Mouse (Mus musculus) MN1 (cell line): Measurements from ENCODE around the gene Npw.
A peak's percentile ranks its signal among the peaks of the same experiment; 100 is the strongest.
"Not testable (repeated sequence)": the region's sequence is repeated elsewhere in the genome, so short reads cannot be mapped to it uniquely, and the experiment has no call there.

Experiments
- DNase-seq: peaks from one replicate; pipeline ENCODE4 v3.0.0-alpha.2; 2016; ENCODE audit warnings: low spot score

Gene Npw

GRCm38 (mm10) chr17:24671346-24671745, 13.1 kb upstream of the Npw start:
- DNase-seq, result no peak

DNA sequence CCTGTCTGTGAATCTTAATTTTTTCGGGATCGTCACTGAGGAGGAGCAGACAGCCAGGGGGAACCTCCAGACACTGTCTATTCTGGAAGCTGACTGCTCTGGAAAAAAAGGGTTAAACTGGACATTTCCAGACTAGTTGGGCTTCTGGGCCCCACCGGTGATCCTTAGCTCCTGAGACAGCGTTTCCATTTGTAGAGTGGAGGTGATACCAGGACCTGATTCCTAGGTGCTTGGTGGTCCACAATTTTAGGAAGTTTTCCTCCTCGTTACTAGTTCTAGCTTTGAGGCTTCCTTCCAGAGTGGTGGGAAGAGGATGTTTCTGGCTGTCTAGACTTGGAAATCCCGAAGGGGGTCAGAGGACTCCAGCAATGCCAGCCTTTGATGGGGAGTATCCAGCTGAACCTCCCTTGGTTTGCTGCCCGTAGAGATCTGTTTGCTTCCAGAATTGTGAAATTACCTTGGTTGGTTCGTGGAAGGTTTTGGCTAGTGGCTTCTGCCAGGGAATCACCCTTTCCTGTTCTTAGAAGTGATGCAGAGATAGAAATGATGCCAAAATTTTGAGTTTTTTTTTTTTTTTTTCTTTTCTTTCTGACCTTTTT, 12.1 kb upstream of the Npw start:
- no peak for DNase-seq

- peak; percentile 97 for DNase-seq
Observed at GRCm38 (mm10) chr17:24669545-24670245, 11.4 kb upstream of the Npw start, which contains the start of gene Zfp598. Gene Zfp598, plus strand, starts transcription at chr17:24669687.

GRCm38 (mm10) chr17:24669214-24669544, 10.9 kb upstream of the Npw start:
- DNase-seq, result not testable (repeated sequence)

DNA sequence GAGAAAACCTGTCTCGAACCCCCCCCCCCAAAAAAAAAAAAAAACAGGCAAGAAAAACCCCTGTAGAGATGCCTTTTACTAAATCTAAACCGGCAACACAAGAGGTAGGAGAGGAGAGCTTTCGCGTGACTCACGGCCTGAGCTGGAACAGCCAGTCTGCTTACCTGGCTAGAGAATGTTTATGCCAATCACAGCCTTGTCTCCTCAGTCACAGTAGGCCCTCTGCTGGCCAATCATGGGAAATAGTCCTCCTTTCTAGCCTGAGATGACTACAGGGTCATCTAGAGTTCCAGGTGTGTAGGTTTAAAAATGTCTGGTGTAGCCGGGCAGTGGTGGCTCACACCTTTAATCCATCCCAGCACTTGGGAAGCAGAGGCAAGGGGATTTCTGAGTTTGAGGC, 9.2 kb upstream of the Npw start:
- DNase-seq, result peak; percentile 81

- DNase-seq, result peak; percentile 68
Observed at GRCm38 (mm10) chr17:24667011-24667410, 8.8 kb upstream of the Npw start.

GRCm38 (mm10) chr17:24654969-24655368, 3.3 kb downstream of the Npw start:
- no peak for DNase-seq

- peak; percentile 48 for DNase-seq
Observed at GRCm38 (mm10) chr17:24653967-24654710, 4.1 kb downstream of the Npw start.

- DNase-seq, result no peak
Observed at GRCm38 (mm10) chr17:24651835-24652234, 6.4 kb downstream of the Npw start.

DNA sequence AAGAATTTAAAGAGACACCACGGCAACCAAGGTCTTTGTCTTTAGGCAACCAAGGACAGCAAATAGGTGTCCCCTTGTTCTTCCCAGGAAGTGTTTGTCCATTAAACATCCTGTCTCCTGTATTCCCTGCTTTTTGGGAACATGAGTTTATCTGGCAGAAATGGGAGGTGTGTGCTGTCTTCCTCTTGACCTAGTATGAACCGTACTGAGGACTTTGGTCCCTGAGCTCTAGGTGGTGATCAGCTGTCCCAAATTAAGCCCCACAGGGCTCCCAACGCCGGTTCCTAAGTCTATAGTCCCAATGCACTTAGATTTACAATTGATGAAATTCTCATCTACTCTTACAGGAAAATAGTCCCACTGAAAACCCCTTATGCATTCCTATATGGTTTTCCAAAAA, 7.5 kb downstream of the Npw start:
- DNase-seq, result no peak

- peak; percentile 64 for DNase-seq
Observed at GRCm38 (mm10) chr17:24650070-24650616, 8.1 kb downstream of the Npw start, which contains the start of gene Slc9a3r2. Gene Slc9a3r2, minus strand, starts transcription at chr17:24650327.

DNA sequence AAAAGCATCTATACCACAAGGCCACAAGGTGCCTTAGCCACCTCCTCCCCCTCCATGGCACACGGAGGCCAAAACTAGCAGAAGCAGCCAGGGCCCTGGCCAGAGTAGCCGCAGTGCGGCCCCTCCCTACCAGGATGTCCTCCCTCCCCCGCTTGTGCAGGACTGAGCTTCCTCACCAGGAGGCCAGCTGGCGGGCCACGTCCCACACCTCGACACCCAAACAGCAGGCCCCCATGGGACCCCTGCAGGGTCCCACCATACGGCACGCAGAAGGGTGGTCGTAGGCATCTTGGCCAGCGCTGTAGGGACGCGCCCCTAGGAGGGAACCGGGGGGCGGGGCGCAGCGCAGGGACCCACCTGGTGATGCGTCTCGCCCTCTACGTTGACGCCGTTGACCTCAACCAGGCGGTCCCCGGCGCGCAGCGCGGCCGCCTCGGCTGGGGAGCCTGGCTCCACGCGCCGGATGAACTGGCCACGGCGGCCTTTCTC, 8.6 kb downstream of the Npw start:
- DNase-seq, result peak; percentile 63

DNA sequence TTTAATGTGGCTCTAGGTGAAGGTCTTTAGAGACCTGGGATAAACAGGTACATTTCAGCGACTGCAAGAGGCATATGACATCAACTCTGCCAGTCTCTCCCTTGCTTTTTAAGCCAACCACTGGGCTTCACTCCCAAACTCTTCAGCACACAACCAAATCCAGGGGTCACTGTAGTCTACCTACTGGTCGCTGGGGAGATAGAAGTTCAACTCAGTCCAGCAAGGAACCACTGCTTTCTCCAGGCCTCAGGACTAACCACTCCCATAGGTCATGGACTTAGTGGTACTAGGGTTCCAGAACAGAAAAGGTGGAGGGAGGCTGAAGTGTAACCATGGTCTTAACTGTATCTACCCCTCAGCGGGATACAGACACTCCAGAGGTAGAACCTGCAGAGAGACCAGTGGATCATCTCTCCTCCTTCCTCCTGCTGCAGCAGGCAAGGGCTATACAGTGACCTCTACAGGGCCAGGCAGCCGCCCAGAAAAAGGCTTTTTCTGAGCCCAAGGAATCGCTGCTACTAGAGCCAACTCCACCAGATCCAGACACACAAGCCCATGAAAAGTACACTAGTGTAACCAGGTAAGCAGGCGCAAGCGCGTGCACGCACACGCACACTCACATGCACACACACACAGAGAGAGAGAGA, 9.4 kb downstream of the Npw start:
- no peak for DNase-seq

DNA sequence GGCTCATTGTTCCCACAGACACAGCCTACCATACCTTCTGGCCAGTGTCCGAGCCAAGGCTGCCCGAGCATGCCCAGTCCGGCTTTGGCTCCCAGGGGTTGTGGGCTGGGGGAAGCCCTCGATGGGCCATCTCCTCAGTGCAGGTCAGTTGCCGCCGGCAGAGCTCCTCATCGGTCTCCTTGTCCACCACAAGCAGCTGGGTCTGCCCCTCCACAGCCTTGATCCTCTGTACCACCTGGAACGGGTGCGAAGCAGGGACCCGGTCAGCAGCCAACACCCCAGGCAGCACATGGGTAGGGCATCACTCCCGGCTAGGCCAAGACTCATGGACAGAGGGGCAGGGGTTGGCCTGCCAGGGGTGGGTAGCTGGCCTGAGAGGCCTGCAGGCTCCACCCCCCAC, 10.8 kb downstream of the Npw start:
- DNase-seq, result no peak

- no peak for DNase-seq
Observed at GRCm38 (mm10) chr17:24646381-24646780, 11.9 kb downstream of the Npw start.

DNA sequence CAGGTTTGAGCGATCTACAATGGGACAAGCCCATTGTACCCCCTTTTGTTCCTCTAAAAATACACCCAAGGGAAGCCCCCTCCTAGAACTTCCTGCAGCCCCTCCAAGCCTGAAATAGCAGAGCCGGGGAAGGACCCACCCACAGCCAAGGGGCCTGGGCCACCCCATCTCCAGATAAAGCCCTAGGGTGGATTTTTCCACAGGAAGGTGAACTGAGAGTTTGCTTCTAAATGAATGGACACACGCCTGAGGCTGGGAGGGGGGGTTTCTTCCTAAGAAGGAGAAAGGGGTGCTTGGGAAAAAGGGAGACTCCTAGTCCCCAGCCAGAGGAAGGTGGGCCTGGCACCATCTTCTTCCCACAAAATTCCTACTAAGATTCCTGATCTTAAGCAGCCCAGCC, 12.3 kb downstream of the Npw start:
- DNase-seq, result no peak

DNA sequence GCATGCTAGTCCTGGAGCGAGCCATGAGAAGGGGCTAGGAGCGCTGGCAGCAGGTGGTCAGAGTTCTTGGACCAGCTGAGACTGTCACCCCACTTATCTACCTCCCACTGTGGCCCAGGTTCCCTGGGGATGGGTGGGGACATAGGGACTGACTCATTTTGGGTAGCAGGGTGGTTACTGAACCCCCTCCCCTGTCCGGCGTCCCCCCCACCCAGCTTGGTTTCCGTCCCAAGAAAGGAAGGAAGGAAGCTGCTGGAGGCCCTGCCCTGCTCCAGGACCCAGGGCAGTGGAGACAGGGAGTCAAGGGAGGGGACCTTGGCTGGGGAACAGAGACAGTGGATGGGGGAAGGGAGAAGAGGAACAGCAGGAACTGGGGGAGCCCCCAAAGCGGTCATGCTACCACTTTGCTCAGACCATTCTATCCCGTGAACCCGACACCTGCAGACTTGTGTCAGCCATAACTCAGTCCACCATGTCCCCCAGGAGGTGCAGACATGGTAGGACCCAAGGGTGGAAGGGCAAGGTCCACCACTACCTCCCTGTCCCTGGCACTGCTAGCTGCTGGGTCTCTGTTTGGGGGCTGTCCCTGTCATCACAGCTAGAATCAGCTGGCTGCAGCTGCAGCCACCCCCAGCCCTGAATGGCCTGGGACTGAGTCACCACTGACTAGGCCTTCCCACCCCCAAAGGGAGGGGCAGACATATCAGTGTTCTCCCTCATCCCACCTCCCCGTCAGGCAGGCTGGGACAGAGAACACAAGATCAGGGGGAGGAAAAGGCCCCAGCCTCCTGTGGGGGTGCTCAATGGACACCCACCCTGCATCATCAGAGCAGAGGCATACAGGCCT, 13.2 kb downstream of the Npw start:
- DNase-seq, result no peak

- no peak for DNase-seq
Observed at GRCm38 (mm10) chr17:24644030-24644715, 14.1 kb downstream of the Npw start.

GRCm38 (mm10) chr17:24642791-24643343, 15.4 kb downstream of the Npw start:
- DNase-seq, result no peak

GRCm38 (mm10) chr17:24641944-24642343, 16.3 kb downstream of the Npw start:
- no peak for DNase-seq
